ENCODE assay signal across 11 mouse cellular contexts in genomic region chr1:179588230-179588629, GRCm38 (mm10). TPM values are rescaled to one million over a fixed set of nuclear protein-coding genes. Genes with fewer than 3 reads are reported as not detected.
DNase-seq lines count a peak whose midpoint lies in the region; ATAC-seq lines count a peak whose summit lies in the region.
"Had no signal": no experiment of that assay in that cellular context is flagged by ENCODE, and none has a peak within 500 bp of the region (broad histone marks: within the 10 kb centered on the region; RNA-seq: fewer than 3 reads in every experiment).

No protein-coding gene starts in this region.

- H3K4me1 ChIP-seq in kidney, embryonic 14.5 days (ENCODE audit: control insufficient read depth, insufficient read depth, low read length), result peaks cover 7% of the 10 kb centered on the region

- H3K9ac ChIP-seq in kidney, embryonic 14.5 days (ENCODE audit: low read depth, low read length), result no peak overlapping the region
- H3K9ac ChIP-seq: embryonic facial prominence, embryonic 15.5 days had no signal

- no peak overlapping the region for H3K4me2 ChIP-seq in kidney, embryonic 14.5 days (replicated peaks; ENCODE audit: low read depth, low read length)
- H3K4me2 ChIP-seq: embryonic facial prominence, embryonic 15.5 days had no signal

- H3K27ac ChIP-seq in kidney, embryonic 14.5 days (ENCODE audit: low read depth, low read length), result no peak overlapping the region
- H3K27ac ChIP-seq: embryonic facial prominence, embryonic 15.5 days had no signal

- DNase-seq in frontal cortex, postnatal 25 days (ENCODE audit: low spot score in 2 of 2), result no peak
- peak; percentile 20 to 27 for DNase-seq in left cerebral cortex, postnatal 36 days (ENCODE audit: low spot score in 2 of 2)
- no peak for DNase-seq in left cerebral cortex, adult 18-20 months (ENCODE audit: low spot score in 2 of 2)
- DNase-seq in cerebellum, postnatal 25 days, result peak; percentile 82 to 84
- DNase-seq in layer of hippocampus, postnatal 14 days (ENCODE audit: low spot score in 2 of 2), result peak; percentile 36 to 74
- no peak for DNase-seq in urinary bladder, postnatal 4 days (ENCODE audit: low spot score in 2 of 2)
- DNase-seq: B cell, adult 2 months had no signal

- H3K27me3 ChIP-seq in kidney, embryonic 14.5 days (ENCODE audit: control insufficient read depth, insufficient read depth, low read length), result no peaks in the 10 kb centered on the region
- H3K27me3 ChIP-seq: embryonic facial prominence, embryonic 15.5 days; Patski had no signal

- WGBS in kidney, embryonic 14.5 days, result 73% methylated on average over 4 of the region's 4 CpGs

- ATAC-seq in frontal cortex, adult (ENCODE audit: low TSS enrichment), result peak; percentile 27; the same call in 1 of the 2 replicates
- no peak for ATAC-seq in kidney, embryonic 14.5 days (ENCODE audit: low FRiP score, low TSS enrichment)
- ATAC-seq: Patski had no signal

- intact Hi-C loops in left cerebral cortex, postnatal 36 days (cut with DNase I), result no loop called here

- H3K4me3 ChIP-seq in kidney, embryonic 14.5 days (ENCODE audit: low read length), result no peak overlapping the region
- H3K4me3 ChIP-seq: embryonic facial prominence, embryonic 15.5 days had no signal

- H3K36me3 ChIP-seq in kidney, embryonic 14.5 days (ENCODE audit: control insufficient read depth, insufficient read depth, low read length), result no peaks in the 10 kb centered on the region

- H3K9me3 ChIP-seq in kidney, embryonic 14.5 days (ENCODE audit: control insufficient read depth, low read length), result no peaks in the 10 kb centered on the region
- H3K9me3 ChIP-seq: embryonic facial prominence, embryonic 15.5 days had no signal

RNA-seq across cellular contexts. Expression of gene Cnst, which starts 42.1 kb away (rescaled TPM):
- 10 to 100 TPM; 34.5 to 38.2 TPM for total RNA-seq in left cerebral cortex, postnatal 36 days (2021)
- total RNA-seq in left cerebral cortex, adult 18-20 months (2021), result 10 to 100 TPM; 37.2 to 40.1 TPM
- total RNA-seq in layer of hippocampus, postnatal 14 days (2021), result 10 to 100 TPM; 30.9 to 32.8 TPM
- 7.7 and 14.1 TPM in 2 replicates for polyA plus RNA-seq in kidney, embryonic 14.5 days (2014; fragmentation: Nextera tagmentation; extraction: Ambion mirVana)

RNA-seq across cellular contexts. Expression of gene Tfb2m, which starts 42.2 kb away (rescaled TPM):
- total RNA-seq in left cerebral cortex, postnatal 36 days (2021), result 10 to 100 TPM; 22.0 to 26.4 TPM
- 10 to 100 TPM; 20.8 to 23.8 TPM for total RNA-seq in left cerebral cortex, adult 18-20 months (2021)
- 10 to 100 TPM; 21.4 to 23.9 TPM for total RNA-seq in layer of hippocampus, postnatal 14 days (2021)
- 28.6 and 39.9 TPM in 2 replicates for polyA plus RNA-seq in kidney, embryonic 14.5 days (2014; fragmentation: Nextera tagmentation; extraction: Ambion mirVana)

Comparison
In these comparisons a context has a peak if more than half of its experiments do, and no peak if none do; other contexts are left out.
1. DNase-seq: peak in left cerebral cortex, postnatal 36 days (2 of 2), cerebellum, postnatal 25 days (2 of 2) and layer of hippocampus, postnatal 14 days (2 of 2); none in frontal cortex, postnatal 25 days (0 of 2), left cerebral cortex, adult 18-20 months (0 of 2) and urinary bladder, postnatal 4 days (0 of 2).